Mouse (Mus musculus) neural tube, embryonic 11.5 days (tissue): ENCODE data around the gene Trpm3. TPM values are rescaled to one million over a fixed set of nuclear protein-coding genes. Genes with fewer than 3 reads are reported as not detected.

Experiments
- ATAC-seq: fragments of 200-750 bp; cut with Nextera tagmentation; 2 replicates; pipeline ENCODE4 v1.8.0; 2017; ENCODE audit warnings: moderate number of reproducible peaks, mild to moderate bottlenecking, moderate TSS enrichment, moderate library complexity; ENCODE audit not compliant: insufficient read depth, low FRiP score, low TSS enrichment
- DNase-seq: peaks from one replicate; pipeline ENCODE4 v3.0.0-alpha.2; 2015; ENCODE audit warnings: low spot score
- H3K27ac ChIP-seq: fragments of 300-500 bp; sonication (generic); 2 replicates; pipeline ENCODE4 v1.5.1; 2014; ENCODE audit warnings: low read depth, mild to moderate bottlenecking, low read length
- H3K27me3 ChIP-seq: fragments of 300-500 bp; sonication (generic); 2 replicates; pipeline ENCODE4 v1.6.1; 2014; ENCODE audit warnings: mild to moderate bottlenecking, low read length, mixed read lengths; ENCODE audit not compliant: control insufficient read depth, insufficient read depth
- H3K36me3 ChIP-seq: fragments of 300-500 bp; sonication (generic); 2 replicates; pipeline ENCODE4 v1.6.1; 2014; ENCODE audit warnings: mild to moderate bottlenecking, low read length, moderate library complexity, mixed read lengths; ENCODE audit not compliant: control insufficient read depth, insufficient read depth
- H3K4me1 ChIP-seq: fragments of 300-500 bp; sonication (generic); 2 replicates; pipeline ENCODE4 v1.6.1; 2014; ENCODE audit warnings: low read length, mixed read lengths; ENCODE audit not compliant: control insufficient read depth, insufficient read depth
- H3K4me2 ChIP-seq: fragments of 300-500 bp; sonication (generic); 2 replicates; pipeline ENCODE4 v1.6.1; 2014; ENCODE audit warnings: low read depth, mild to moderate bottlenecking, moderate library complexity
- H3K4me3 ChIP-seq: fragments of 300-500 bp; sonication (generic); 2 replicates; pipeline ENCODE4 v1.5.1; 2014; ENCODE audit warnings: low read depth, low read length
- H3K9ac ChIP-seq: fragments of 300-500 bp; sonication (generic); 2 replicates; pipeline ENCODE4 v1.6.1; 2014; ENCODE audit warnings: mild to moderate bottlenecking, low read length
- H3K9me3 ChIP-seq: fragments of 300-500 bp; sonication (generic); 2 replicates; pipeline ENCODE4 v1.6.1; 2016; ENCODE audit warnings: low read length; ENCODE audit not compliant: control insufficient read depth
- WGBS: fragments of 180-500 bp; shearing (Covaris S2); extraction: QIAGEN DNeasy Blood & Tissue Kit; methylation state at CpG from one replicate; pipeline ENCODE4 v1.1.7; 2014; 5-methylcytosine and 5-hydroxymethylcytosine counted together
- polyA plus RNA-seq: library from polyadenylated mRNA; unstranded; fragments of >200 nt; fragmentation: Nextera tagmentation; extraction: Ambion mirVana; gene quantifications from 2 replicates; pipeline ENCODE4 v1.2.1, GENCODE M21; 2014

Trpm3 gene
- polyA plus RNA-seq, 1 experiment from 2014 or later, result 0.80 TPM

GRCm38 (mm10) chr19:22935067-22935466, 796.2 kb downstream of the Trpm3 start:
- Histone ChIP-seq H3K36me3 (no peaks in the 10 kb centered on the region), H3K4me3 (no peak overlapping the region), H3K4me2 (no peak overlapping the region), H3K9ac (no peak overlapping the region), H3K27me3 (no peaks in the 10 kb centered on the region), H3K27ac (no peak overlapping the region), H3K9me3 (no peaks in the 10 kb centered on the region), H3K4me1 (no peaks in the 10 kb centered on the region)
- 82% methylated on average over 3 of the region's 3 CpGs for WGBS
- DNase-seq, result no peak
- no peak for ATAC-seq

DNA sequence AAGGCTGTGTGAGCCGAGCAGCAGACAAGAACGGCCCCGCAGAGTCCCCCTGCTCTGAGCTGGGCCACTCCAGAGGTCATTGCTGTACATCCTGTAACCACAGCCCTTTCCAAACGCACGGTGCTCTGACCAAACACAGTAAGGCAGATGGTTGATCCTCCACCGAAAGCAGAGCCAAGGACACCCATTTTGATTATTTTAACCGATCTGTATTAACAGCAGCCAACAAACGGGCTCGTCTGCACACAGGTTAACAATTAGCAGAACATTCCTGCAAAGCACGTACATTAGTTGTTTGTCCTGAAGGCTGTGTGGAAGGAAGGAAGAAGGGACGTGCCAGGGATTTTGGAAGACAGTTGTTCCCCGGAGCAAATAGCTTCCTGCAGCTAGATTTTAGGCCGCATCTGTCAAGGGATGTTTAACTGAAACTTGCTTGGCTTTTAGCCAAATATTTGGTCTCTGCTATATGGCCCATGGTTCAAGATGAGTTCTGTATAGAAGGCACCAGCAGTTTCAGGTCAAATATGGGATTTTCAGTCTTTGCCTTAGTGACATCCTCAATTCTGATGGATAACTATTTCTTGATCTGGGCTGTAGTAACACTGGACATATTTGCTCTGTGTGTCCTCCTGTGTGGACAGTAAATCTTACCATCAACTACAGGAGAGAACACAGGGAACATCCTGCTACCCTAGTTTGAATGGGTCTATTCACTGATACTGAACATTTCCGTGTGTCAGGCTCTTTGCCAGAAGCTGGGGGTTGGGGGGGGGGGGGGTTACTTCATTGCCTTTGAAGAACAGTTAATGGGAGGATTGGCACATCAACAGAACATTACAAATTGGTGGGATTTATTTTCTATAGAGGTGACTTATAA, 800.2 kb downstream of the Trpm3 start:
- Histone ChIP-seq H3K4me1 (no peaks in the 10 kb centered on the region), H3K9ac (no peak overlapping the region), H3K9me3 (no peaks in the 10 kb centered on the region), H3K27ac (no peak overlapping the region), H3K27me3 (no peaks in the 10 kb centered on the region), H3K4me3 (no peak overlapping the region), H3K4me2 (no peak overlapping the region), H3K36me3 (no peaks in the 10 kb centered on the region)
- DNase-seq (no peak), ATAC-seq (no peak)
- 73% methylated on average over 14 of the region's 14 CpGs for WGBS

DNA sequence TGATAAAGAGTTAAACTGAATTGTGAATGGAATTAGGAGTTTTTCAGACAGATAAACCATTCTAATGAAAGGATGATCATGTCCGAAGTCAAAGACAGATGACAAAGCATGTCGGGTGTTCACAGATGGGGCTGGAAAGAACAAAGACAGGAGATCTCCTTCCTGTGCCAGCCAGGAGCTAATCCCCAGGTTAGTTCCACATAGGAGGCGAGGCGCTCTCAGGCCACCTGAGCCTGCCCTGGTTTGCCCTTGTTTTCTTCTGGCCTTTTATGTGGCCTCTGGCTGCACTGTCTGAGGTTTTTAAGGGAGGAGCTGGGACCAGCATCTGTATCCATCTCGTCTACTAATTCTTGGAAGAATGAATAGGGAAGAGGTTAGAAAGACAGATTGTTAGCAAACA, 801.0 kb downstream of the Trpm3 start:
- DNase-seq, result no peak
- H3K27ac ChIP-seq, result no peak overlapping the region
- no peak overlapping the region for H3K4me2 ChIP-seq
- ATAC-seq, result no peak
- no peak overlapping the region for H3K9ac ChIP-seq
- no peaks in the 10 kb centered on the region for H3K4me1 ChIP-seq
- H3K9me3 ChIP-seq, result no peaks in the 10 kb centered on the region
- H3K36me3 ChIP-seq, result no peaks in the 10 kb centered on the region
- WGBS, result 78% methylated on average over 5 of the region's 5 CpGs
- no peak overlapping the region for H3K4me3 ChIP-seq
- no peaks in the 10 kb centered on the region for H3K27me3 ChIP-seq

DNA sequence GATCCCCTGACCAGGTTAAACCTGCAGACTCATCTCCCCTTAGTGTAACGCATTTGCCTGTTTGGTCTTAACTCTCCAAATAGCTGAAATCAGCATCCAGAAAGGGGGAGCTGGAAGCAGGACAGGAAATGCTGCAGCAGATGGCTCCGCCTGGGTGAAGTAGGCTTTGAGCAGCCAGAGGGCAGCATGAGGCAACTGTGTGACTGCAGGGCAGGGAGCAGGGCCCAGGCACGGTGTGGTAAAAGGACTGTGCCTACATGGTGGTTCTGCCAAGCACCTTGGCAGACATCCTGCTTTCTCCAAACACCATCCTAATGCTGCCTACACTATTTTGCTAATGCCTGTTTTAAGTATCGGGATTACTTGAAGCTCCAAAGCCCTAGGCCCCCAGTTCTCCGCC, 801.6 kb downstream of the Trpm3 start:
- Histone ChIP-seq H3K4me1 (no peaks in the 10 kb centered on the region), H3K27me3 (no peaks in the 10 kb centered on the region), H3K36me3 (no peaks in the 10 kb centered on the region), H3K4me2 (no peak overlapping the region), H3K27ac (no peak overlapping the region), H3K9ac (no peak overlapping the region), H3K4me3 (no peak overlapping the region), H3K9me3 (no peaks in the 10 kb centered on the region)
- WGBS, result 50% methylated on average over 5 of the region's 5 CpGs
- ATAC-seq (no peak), DNase-seq (peak; percentile 43)

GRCm38 (mm10) chr19:22940956-22941355, 802.1 kb downstream of the Trpm3 start:
- Histone ChIP-seq H3K4me3 (no peak overlapping the region), H3K27ac (no peak overlapping the region), H3K4me1 (no peaks in the 10 kb centered on the region), H3K9ac (no peak overlapping the region), H3K4me2 (no peak overlapping the region), H3K9me3 (no peaks in the 10 kb centered on the region), H3K36me3 (no peaks in the 10 kb centered on the region), H3K27me3 (no peaks in the 10 kb centered on the region)
- ATAC-seq (no peak), DNase-seq (no peak)
- 93% methylated on average over 9 of the region's 9 CpGs for WGBS

GRCm38 (mm10) chr19:22952480-22952879, 813.6 kb downstream of the Trpm3 start:
- H3K9ac ChIP-seq, result no peak overlapping the region
- no peak overlapping the region for H3K27ac ChIP-seq
- ATAC-seq (no peak), DNase-seq (no peak)
- H3K36me3 ChIP-seq, result no peaks in the 10 kb centered on the region
- no peaks in the 10 kb centered on the region for H3K9me3 ChIP-seq
- H3K4me3 ChIP-seq, result no peak overlapping the region
- no peaks in the 10 kb centered on the region for H3K4me1 ChIP-seq
- WGBS, result 90% methylated on average over 3 of the region's 3 CpGs
- H3K27me3 ChIP-seq, result no peaks in the 10 kb centered on the region
- no peak overlapping the region for H3K4me2 ChIP-seq

GRCm38 (mm10) chr19:22953191-22953590, 814.3 kb downstream of the Trpm3 start:
- Histone ChIP-seq H3K4me3 (no peak overlapping the region), H3K4me2 (no peak overlapping the region), H3K27me3 (no peaks in the 10 kb centered on the region), H3K9ac (no peak overlapping the region), H3K36me3 (no peaks in the 10 kb centered on the region), H3K27ac (no peak overlapping the region), H3K4me1 (no peaks in the 10 kb centered on the region), H3K9me3 (no peaks in the 10 kb centered on the region)
- DNase-seq, result no peak
- WGBS, result 87% methylated on average over 4 of the region's 4 CpGs
- ATAC-seq, result no peak

GRCm38 (mm10) chr19:22958414-22958813, 819.6 kb downstream of the Trpm3 start:
- Histone ChIP-seq H3K36me3 (no peaks in the 10 kb centered on the region), H3K4me1 (no peaks in the 10 kb centered on the region), H3K9ac (no peak overlapping the region), H3K27me3 (no peaks in the 10 kb centered on the region), H3K4me3 (no peak overlapping the region), H3K9me3 (no peaks in the 10 kb centered on the region), H3K4me2 (no peak overlapping the region), H3K27ac (no peak overlapping the region)
- 79% methylated on average over 4 of the region's 4 CpGs for WGBS
- DNase-seq, result no peak
- no peak for ATAC-seq
